Mouse (Mus musculus): ENCODE measurements around the gene Ncam1. TPM values are rescaled to one million over a fixed set of nuclear protein-coding genes. Genes with fewer than 3 reads are reported as not detected.

Gene Ncam1
- total RNA-seq, 2 experiments from 2014 or later = 11.6 to 14.6 TPM

GRCm38 (mm10) chr9:49692791-49693190, 105.9 kb downstream of the Ncam1 start:
- H3K27ac ChIP-seq = no peak overlapping the region
- TF ChIP-seq CTCF (IDR thresholded peaks at IDR 0.05) = no peak
- DNase-seq = no peak
- H3K4me3 ChIP-seq = no peak overlapping the region
- intact Hi-C loops (cut with DNase I) = no loop called here

GRCm38 (mm10) chr9:49691344-49691743, 107.4 kb downstream of the Ncam1 start:
- H3K27ac ChIP-seq = no peak overlapping the region
- DNase-seq = no peak
- TF ChIP-seq CTCF (IDR thresholded peaks at IDR 0.05) = no peak
- H3K4me3 ChIP-seq = no peak overlapping the region
- intact Hi-C loops (cut with DNase I) = no loop called here

GRCm38 (mm10) chr9:49683566-49684273, 115.0 kb downstream of the Ncam1 start:
- H3K4me3 ChIP-seq = no peak overlapping the region
- no peak overlapping the region for H3K27ac ChIP-seq
- TF ChIP-seq CTCF (IDR thresholded peaks at IDR 0.05) = no peak
- DNase-seq = no peak
- intact Hi-C loops (cut with DNase I) = no loop called here

- intact Hi-C loops (cut with DNase I) = no loop called here
- DNase-seq = no peak
These were observed 116.8 kb downstream of the Ncam1 start for GRCm38 (mm10) chr9:49681848-49682469.

GRCm38 (mm10) chr9:49679270-49679669, 119.5 kb downstream of the Ncam1 start:
- H3K27ac ChIP-seq = no peak overlapping the region
- H3K4me3 ChIP-seq = no peak overlapping the region
- DNase-seq = no peak
- TF ChIP-seq CTCF (IDR thresholded peaks at IDR 0.05) = no peak
- intact Hi-C loops (cut with DNase I) = no loop called here

More at GRCm38 (mm10) chr9:49681848-49682469, 116.8 kb downstream of the Ncam1 start:
- Histone ChIP-seq H3K4me3 (no peak overlapping the region), H3K27ac (no peak overlapping the region)
- no peak for TF ChIP-seq CTCF (IDR thresholded peaks at IDR 0.05)

- intact Hi-C loops (cut with DNase I) = no loop called here
- no peak for TF ChIP-seq CTCF (IDR thresholded peaks at IDR 0.05)
- no peak for DNase-seq
- no peak overlapping the region for H3K4me3 ChIP-seq
- H3K27ac ChIP-seq = no peak overlapping the region
These were observed 122.8 kb downstream of the Ncam1 start for GRCm38 (mm10) chr9:49675696-49676465.

- intact Hi-C loops (cut with DNase I) = no loop called here
- no peak for DNase-seq
- Histone ChIP-seq H3K4me3 (no peak overlapping the region), H3K27ac (no peak overlapping the region)
- TF ChIP-seq CTCF (IDR thresholded peaks at IDR 0.05) = no peak
These were observed 126.0 kb downstream of the Ncam1 start for GRCm38 (mm10) chr9:49672646-49673199.

GRCm38 (mm10) chr9:49667066-49667465, 131.7 kb downstream of the Ncam1 start:
- intact Hi-C loops (cut with DNase I) = no loop called here
- Histone ChIP-seq H3K4me3 (no peak overlapping the region), H3K27ac (no peak overlapping the region)
- DNase-seq = no peak
- no peak for TF ChIP-seq CTCF (IDR thresholded peaks at IDR 0.05)

- no peak overlapping the region for H3K27ac ChIP-seq
- H3K4me3 ChIP-seq = no peak overlapping the region
- no peak for TF ChIP-seq CTCF (IDR thresholded peaks at IDR 0.05)
These were observed 133.4 kb downstream of the Ncam1 start for GRCm38 (mm10) chr9:49665361-49665760.

GRCm38 (mm10) chr9:49663927-49664320, 134.8 kb downstream of the Ncam1 start:
- intact Hi-C loops (cut with DNase I) = no loop called here
- DNase-seq = no peak
- Histone ChIP-seq H3K4me3 (no peak overlapping the region), H3K27ac (no peak overlapping the region)
- TF ChIP-seq CTCF (IDR thresholded peaks at IDR 0.05) = no peak

More at GRCm38 (mm10) chr9:49665361-49665760, 133.4 kb downstream of the Ncam1 start:
- intact Hi-C loops (cut with DNase I) = no loop called here
- DNase-seq = no peak

GRCm38 (mm10) chr9:49662958-49663926, 135.5 kb downstream of the Ncam1 start:
- DNase-seq = no peak
- peak; percentile 37; the same call in 1 of the 2 replicates for TF ChIP-seq CTCF (IDR thresholded peaks at IDR 0.05)
- Histone ChIP-seq H3K27ac (no peak overlapping the region), H3K4me3 (no peak overlapping the region)
- intact Hi-C loops (cut with DNase I) = no loop called here

- Histone ChIP-seq H3K27ac (no peak overlapping the region), H3K4me3 (no peak overlapping the region)
- intact Hi-C loops (cut with DNase I) = no loop called here
- DNase-seq = no peak
- no peak for TF ChIP-seq CTCF (IDR thresholded peaks at IDR 0.05)
These were observed 137.2 kb downstream of the Ncam1 start for GRCm38 (mm10) chr9:49661480-49661879.
